Comparison of ENCODE assay signal across 21 mouse cellular contexts in genomic region chr14:87746011-87746410, GRCm38 (mm10).
"Had no signal": no experiment of that assay in that cellular context is flagged by ENCODE, and none has a peak within 500 bp of the region (broad histone marks: within the 10 kb centered on the region; RNA-seq: fewer than 3 reads in every experiment).

No protein-coding gene starts in this region.

- H3K9me3 ChIP-seq: limb, embryonic 12.5 days; limb, embryonic 15.5 days; lung, embryonic 15.5 days; neural tube, embryonic 13.5 days; stomach, embryonic 15.5 days had no signal

- DNase-seq: kidney, adult 18-20 months; kidney, adult 9 months; kidney, postnatal 14 days; kidney, postnatal 4 days; left cerebral cortex, postnatal 4 days; liver, postnatal 0 days; lung, postnatal 14 days; lung, postnatal 4 days; retina, postnatal 1 day; right cerebral cortex, postnatal 25 days; spleen, adult 18-20 months; thymus, adult 18-20 months; thymus, postnatal 36 days had no signal

- H3K9ac ChIP-seq: limb, embryonic 12.5 days; limb, embryonic 15.5 days; liver, embryonic 14.5 days; liver, postnatal 0 days; lung, embryonic 15.5 days; neural tube, embryonic 13.5 days; stomach, embryonic 15.5 days had no signal

- H3K36me3 ChIP-seq: limb, embryonic 12.5 days; limb, embryonic 15.5 days; lung, embryonic 15.5 days; neural tube, embryonic 13.5 days; stomach, embryonic 15.5 days had no signal

- H3K4me1 ChIP-seq: limb, embryonic 12.5 days; limb, embryonic 15.5 days; lung, embryonic 15.5 days; neural tube, embryonic 13.5 days; stomach, embryonic 15.5 days had no signal

- H3K4me2 ChIP-seq: limb, embryonic 12.5 days; limb, embryonic 15.5 days; liver, embryonic 11.5 days; lung, embryonic 15.5 days; neural tube, embryonic 13.5 days; stomach, embryonic 15.5 days had no signal

- H3K4me3 ChIP-seq: limb, embryonic 12.5 days; limb, embryonic 15.5 days; lung, embryonic 15.5 days; myocyte; neural tube, embryonic 13.5 days; stomach, embryonic 15.5 days had no signal

- H3K27ac ChIP-seq: limb, embryonic 12.5 days; limb, embryonic 15.5 days; liver, embryonic 14.5 days; lung, embryonic 15.5 days; neural tube, embryonic 13.5 days; stomach, embryonic 15.5 days had no signal

- ATAC-seq: liver, postnatal 0 days had no signal

- H3K27me3 ChIP-seq: limb, embryonic 12.5 days; limb, embryonic 15.5 days; lung, embryonic 15.5 days; neural tube, embryonic 13.5 days; stomach, embryonic 15.5 days had no signal
